Mouse (Mus musculus): ENCODE data around the gene Qdpr.

Qdpr gene

DNA sequence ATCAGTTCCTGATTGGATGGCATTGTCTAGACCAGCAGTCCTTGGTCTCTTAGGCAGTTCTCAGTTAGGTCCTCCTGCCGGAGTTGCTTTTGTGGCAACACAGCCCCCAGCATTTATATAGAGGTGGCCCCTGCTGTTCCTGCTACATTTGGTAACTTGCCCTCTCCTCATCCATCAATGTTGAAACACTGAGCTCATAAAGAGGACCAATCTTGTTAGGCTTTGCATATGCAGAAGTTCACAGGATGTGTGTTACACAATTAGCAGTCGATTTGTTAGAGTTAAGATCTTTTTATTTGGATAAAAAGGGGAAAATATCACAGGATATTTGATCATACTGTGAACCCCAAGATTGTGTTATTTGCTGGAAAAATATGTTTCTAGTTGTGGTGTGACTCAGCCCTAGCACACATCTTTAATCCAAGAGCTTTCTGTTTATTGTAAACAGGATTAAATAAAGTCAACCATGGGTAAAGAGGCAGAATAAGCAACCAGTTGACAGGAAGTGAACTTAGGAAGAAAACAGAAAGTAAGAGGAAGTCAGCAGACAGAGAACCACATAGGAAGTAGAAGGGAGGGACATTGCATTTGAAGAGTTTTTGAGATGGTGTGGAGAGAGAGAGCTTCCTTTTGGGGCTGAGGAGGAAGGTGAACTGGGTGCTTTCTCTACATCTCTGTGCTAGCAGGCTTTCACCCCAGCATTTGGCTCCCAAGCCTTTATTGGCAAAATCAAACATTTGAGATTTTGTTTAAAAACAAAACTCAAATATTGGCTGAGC lies 65.8 kb downstream of the Qdpr start:
- no peak for DNase-seq (ENCODE audit: low spot score)
